Mouse (Mus musculus): ENCODE measurements around the gene Ifna13. TPM values are rescaled to one million over a fixed set of nuclear protein-coding genes. Genes with fewer than 3 reads are reported as not detected.

Ifna13 gene
- not detected in 2 replicates for polyA plus RNA-seq (2012; rRNA removed)

DNA sequence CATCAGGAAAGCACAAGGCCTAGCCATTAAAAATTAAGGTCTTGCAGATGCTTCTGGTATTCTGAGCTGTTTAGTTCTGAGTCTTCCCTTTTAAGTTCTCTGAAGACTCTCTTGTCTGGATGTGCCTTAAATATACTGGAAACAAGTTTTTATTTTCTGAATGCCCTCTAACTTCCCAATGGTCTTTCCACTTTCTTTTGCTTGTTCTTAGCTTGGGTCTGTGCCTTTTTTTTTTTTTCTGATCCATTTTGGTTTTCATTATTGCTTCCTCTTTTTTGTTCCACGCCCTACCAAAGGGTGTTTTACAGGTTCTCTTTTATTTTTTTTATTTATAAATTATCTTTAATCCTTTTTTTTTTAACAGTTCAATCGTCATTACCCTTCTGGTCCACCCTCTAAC lies at the start of gene Ifna13:
Gene Ifna13, minus strand, starts transcription at position 101 of the 400 bp plus-strand sequence.
- no peak for DNase-seq (ENCODE audit: low read depth)

- no peak for DNase-seq (ENCODE audit: low read depth)
These were observed 49.1 kb upstream of the Ifna13 start for GRCm38 (mm10) chr4:88693392-88693791.

GRCm38 (mm10) chr4:88692537-88692936 lies 48.3 kb upstream of the Ifna13 start:
- DNase-seq (ENCODE audit: low read depth) = no peak

- DNase-seq (ENCODE audit: low read depth) = no peak
These were observed 47.0 kb upstream of the Ifna13 start, which contains the start of gene Ifnab for GRCm38 (mm10) chr4:88691259-88691658. TSS of gene Ifnab (minus strand) at chr4:88691359.

DNA sequence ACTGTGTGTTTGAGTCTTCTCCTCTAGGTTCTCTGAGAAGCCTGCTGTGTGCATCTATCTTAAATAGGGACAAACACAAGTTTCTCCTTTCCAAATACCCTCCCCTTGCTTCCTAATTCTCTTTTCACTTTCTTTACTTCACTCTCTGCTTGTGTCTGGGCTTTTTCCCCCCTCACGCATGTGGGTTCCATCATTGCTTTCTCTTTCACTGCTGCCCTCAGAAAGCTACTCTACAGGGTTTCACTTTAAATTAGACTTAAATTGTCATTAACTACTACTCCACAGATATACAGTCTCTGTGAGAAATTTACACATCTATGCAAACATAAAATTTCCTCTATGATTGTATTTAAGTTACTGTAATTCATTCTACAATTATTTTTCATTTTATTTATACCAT lies 39.6 kb upstream of the Ifna13 start, which contains the start of gene Ifna2:
Gene Ifna2, minus strand, starts transcription at position 101 of the 400 bp plus-strand sequence.
- DNase-seq (ENCODE audit: low read depth) = no peak

DNA sequence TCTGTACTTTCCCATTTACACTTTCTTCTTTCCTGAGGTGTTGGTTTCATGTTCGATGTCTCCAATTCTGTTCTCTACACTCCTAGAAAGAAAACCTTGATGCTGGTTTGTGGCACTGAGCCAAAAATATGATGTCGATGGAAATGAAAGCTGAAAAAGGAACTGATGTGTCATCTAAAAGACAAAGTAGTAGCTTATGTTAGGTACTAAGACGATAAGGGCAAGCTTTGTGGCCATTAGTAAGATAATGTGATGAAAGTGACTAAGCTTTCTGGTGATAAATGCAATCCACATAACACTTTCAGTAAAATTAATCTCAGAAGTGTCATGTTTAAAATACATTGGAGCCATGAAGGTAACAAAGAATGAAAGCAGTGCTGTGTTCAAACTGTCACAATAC lies 37.1 kb upstream of the Ifna13 start:
- DNase-seq (ENCODE audit: low read depth) = no peak

DNA sequence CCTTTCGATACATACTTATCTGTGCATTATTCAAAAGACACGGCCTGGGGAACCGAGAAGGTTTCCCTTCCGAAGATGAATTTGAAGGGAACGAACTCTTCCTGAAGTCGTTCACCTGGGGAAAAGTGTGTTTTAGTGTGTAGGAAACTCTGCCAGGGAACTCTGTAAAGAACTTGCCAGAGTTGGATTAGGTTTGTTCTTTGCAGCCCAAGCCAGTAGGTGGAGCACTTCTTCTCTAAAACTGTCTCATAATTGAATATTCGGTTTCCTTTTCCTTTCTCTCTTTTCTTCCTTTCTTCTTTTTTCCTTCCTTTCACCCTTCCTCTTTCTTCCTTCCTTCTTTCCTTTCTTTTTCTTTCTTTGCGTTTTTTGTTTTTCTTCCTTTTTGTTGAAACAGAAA lies 36.1 kb upstream of the Ifna13 start:
- DNase-seq (ENCODE audit: low read depth) = no peak

DNA sequence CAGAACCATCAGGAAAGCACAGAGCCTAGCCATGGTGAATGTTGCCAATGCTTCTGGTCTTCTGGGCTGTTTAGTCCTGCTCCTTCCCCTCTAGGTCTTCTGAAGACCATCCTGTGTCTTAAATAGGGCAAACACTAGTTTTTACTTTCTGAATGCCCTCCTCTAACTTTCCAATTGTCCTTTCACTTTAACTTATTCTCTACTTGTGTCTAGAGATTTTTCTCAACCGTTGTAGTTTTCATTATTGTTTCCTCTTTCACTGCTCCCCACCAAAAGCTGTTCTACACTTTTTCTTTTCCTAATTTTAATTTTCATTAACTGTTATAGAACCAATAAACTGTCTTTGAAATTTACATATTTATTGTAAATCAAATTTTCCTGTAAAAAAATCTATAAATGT lies 32.6 kb upstream of the Ifna13 start, which contains the start of gene Ifna16:
Gene Ifna16, minus strand, starts transcription at position 101 of the 400 bp plus-strand sequence.
- no peak for DNase-seq (ENCODE audit: low read depth)

- DNase-seq (ENCODE audit: low read depth) = no peak
These were observed 11.2 kb upstream of the Ifna13 start for GRCm38 (mm10) chr4:88655461-88655860.

GRCm38 (mm10) chr4:88653644-88654043 lies 9.4 kb upstream of the Ifna13 start:
- no peak for DNase-seq (ENCODE audit: low read depth)

DNA sequence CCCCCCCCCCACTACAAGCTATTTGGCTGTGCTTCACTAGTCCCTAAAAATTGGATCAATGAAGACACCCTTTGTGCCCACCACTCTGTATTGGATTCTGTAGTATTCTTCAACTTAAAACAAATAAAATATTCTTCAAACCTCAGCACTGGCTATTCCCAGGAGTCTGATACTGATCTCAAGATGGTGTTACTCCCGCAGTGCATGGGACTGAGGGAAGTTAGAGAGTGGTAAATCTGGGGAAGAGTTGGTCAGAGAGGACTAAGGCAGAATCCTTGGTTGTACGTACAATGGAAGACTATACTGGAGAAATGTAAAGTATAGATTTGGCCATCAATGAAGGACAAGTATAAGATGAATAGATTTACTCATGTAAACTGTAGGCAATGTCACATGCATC lies 1.7 kb downstream of the Ifna13 start:
- no peak for DNase-seq (ENCODE audit: low read depth)

DNA sequence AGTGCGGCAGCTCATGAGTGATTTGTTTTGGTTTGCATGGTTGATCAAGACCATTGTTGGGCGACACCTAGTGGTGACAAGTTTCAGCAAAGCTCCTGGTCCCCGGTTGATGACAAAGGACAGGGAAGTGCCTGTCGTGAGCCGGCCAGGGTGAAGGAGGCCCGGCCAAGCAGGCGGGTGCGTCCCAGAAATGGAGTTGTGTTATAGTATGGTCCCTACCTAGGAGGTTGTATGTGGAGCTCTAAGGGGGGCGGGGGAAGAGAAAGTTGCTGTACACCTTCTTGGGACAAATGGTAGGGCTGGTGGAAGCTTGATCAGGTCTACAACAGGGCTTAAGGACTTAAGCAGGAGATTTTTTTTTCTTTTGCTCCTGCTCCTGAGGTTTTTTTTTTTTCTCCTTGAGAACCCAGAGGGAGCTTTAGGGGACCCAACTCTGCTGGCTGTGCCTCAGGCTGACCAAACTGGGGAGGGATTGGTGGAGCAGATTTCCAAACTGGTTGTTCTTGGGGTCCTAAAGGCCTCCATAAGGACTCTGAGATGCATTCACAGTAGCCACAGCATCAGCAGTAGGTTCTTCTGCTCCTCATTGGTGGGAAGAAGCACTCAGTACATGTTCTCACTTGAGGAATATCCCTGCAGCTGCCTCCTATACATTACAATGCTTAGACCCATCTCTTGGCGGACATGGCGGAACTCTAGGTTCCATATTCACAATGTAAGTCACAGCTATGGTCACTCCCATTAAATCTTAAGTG lies 3.0 kb downstream of the Ifna13 start:
- DNase-seq (ENCODE audit: low read depth) = peak; percentile 86

GRCm38 (mm10) chr4:88640704-88641076 lies 3.6 kb downstream of the Ifna13 start:
- no peak for DNase-seq (ENCODE audit: low read depth)

GRCm38 (mm10) chr4:88634311-88634710 lies 9.9 kb downstream of the Ifna13 start, which contains the start of gene C87499:
TSS of gene C87499 (minus strand) at chr4:88634411.
- no peak for DNase-seq (ENCODE audit: low read depth)

DNA sequence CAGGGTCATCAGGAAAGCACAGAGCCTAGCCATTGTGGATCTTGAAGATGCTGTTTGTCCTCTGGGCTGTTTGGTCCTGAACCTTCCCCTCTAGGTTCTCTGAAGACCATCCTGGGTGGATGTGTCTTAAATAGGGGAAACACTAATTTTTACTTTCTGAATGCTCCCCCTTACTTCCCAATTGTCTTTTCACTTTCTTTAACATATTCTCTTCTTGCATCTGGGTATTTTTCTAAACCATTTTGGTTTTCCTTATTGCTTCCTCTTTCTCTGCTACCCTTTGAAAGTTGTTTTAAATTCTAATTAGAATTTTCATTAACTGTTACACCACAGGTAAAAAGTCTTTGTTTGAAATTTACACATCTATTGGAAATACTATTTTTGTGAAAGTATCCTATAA lies 41.0 kb downstream of the Ifna13 start, which contains the start of gene Ifna12:
Gene Ifna12, minus strand, starts transcription at position 101 of the 400 bp plus-strand sequence.
- no peak for DNase-seq (ENCODE audit: low read depth)

Other genes starting within 250 kb of the Ifna13 start
- gene Hacd4, start 205.5 kb downstream of the Ifna13 start, polyA plus RNA-seq (2012; rRNA removed) = 5.4 and 8.3 TPM in 2 replicates
- not detected in 2 replicates for gene Ifnb1, start 121.7 kb downstream of the Ifna13 start, polyA plus RNA-seq (2012; rRNA removed)
- gene Ifna15, start 86.2 kb downstream of the Ifna13 start, polyA plus RNA-seq (2012; rRNA removed) = not detected in 2 replicates
- not detected in 2 replicates for gene Ifna14, start 72.7 kb downstream of the Ifna13 start, polyA plus RNA-seq (2012; rRNA removed)
- gene Ifna9, start 52.1 kb downstream of the Ifna13 start, polyA plus RNA-seq (2012; rRNA removed) = not detected in 2 replicates
- not detected in 2 replicates for gene Ifna12, start 41.1 kb downstream of the Ifna13 start, polyA plus RNA-seq (2012; rRNA removed)
- gene C87499, start 10.0 kb downstream of the Ifna13 start, polyA plus RNA-seq (2012; rRNA removed) = not detected in 2 replicates
- gene Ifna16, start 32.5 kb upstream of the Ifna13 start, polyA plus RNA-seq (2012; rRNA removed) = not detected in 2 replicates
- gene Ifna2, start 39.5 kb upstream of the Ifna13 start, polyA plus RNA-seq (2012; rRNA removed) = not detected in 2 replicates
- not detected in 2 replicates for gene Ifnab, start 46.9 kb upstream of the Ifna13 start, polyA plus RNA-seq (2012; rRNA removed)
- 0.84 and 0.86 TPM in 2 replicates for gene Gm26566, start 77.3 kb upstream of the Ifna13 start, polyA plus RNA-seq (2012; rRNA removed)
- gene Klhl9, start 78.0 kb upstream of the Ifna13 start, polyA plus RNA-seq (2012; rRNA removed) = 14.9 and 20.2 TPM in 2 replicates
- 0.35 TPM in 1 of 2 replicates, not detected in the other for gene Gm13271, start 110.4 kb upstream of the Ifna13 start, polyA plus RNA-seq (2012; rRNA removed)
- gene Gm13283, start 115.7 kb upstream of the Ifna13 start, polyA plus RNA-seq (2012; rRNA removed) = not detected in 2 replicates
- not detected in 2 replicates for gene Gm13290, start 129.4 kb upstream of the Ifna13 start, polyA plus RNA-seq (2012; rRNA removed)
- not detected in 2 replicates for gene Gm13289, start 132.5 kb upstream of the Ifna13 start, polyA plus RNA-seq (2012; rRNA removed)
- not detected in 2 replicates for gene Gm13272, start 135.4 kb upstream of the Ifna13 start, polyA plus RNA-seq (2012; rRNA removed)
- 0.07 TPM in 1 of 2 replicates, not detected in the other for gene Ifnz, start 137.7 kb upstream of the Ifna13 start, polyA plus RNA-seq (2012; rRNA removed)
- gene Gm13276, start 141.2 kb upstream of the Ifna13 start, polyA plus RNA-seq (2012; rRNA removed) = not detected in 2 replicates
- gene Gm13277, start 144.2 kb upstream of the Ifna13 start, polyA plus RNA-seq (2012; rRNA removed) = not detected in 2 replicates
- gene Gm13278, start 147.1 kb upstream of the Ifna13 start, polyA plus RNA-seq (2012; rRNA removed) = not detected in 2 replicates
- not detected in 2 replicates for gene Gm13275, start 150.0 kb upstream of the Ifna13 start, polyA plus RNA-seq (2012; rRNA removed)
- not detected in 2 replicates for gene Gm13279, start 152.9 kb upstream of the Ifna13 start, polyA plus RNA-seq (2012; rRNA removed)
- gene Gm13285, start 155.2 kb upstream of the Ifna13 start, polyA plus RNA-seq (2012; rRNA removed) = not detected in 2 replicates
- gene Gm13287, start 158.8 kb upstream of the Ifna13 start, polyA plus RNA-seq (2012; rRNA removed) = not detected in 2 replicates
- gene Gm13288, start 161.1 kb upstream of the Ifna13 start, polyA plus RNA-seq (2012; rRNA removed) = not detected in 2 replicates
- gene Ifna7, start 171.8 kb upstream of the Ifna13 start, polyA plus RNA-seq (2012; rRNA removed) = not detected in 2 replicates
- gene Ifna11, start 175.5 kb upstream of the Ifna13 start, polyA plus RNA-seq (2012; rRNA removed) = not detected in 2 replicates
- not detected in 2 replicates for gene Ifna6, start 183.0 kb upstream of the Ifna13 start, polyA plus RNA-seq (2012; rRNA removed)
- gene Ifna5, start 191.1 kb upstream of the Ifna13 start, polyA plus RNA-seq (2012; rRNA removed) = not detected in 2 replicates
- not detected in 2 replicates for gene Ifna4, start 197.4 kb upstream of the Ifna13 start, polyA plus RNA-seq (2012; rRNA removed)
- not detected in 2 replicates for gene Ifna1, start 205.6 kb upstream of the Ifna13 start, polyA plus RNA-seq (2012; rRNA removed)
- gene Ifne, start 235.7 kb upstream of the Ifna13 start, polyA plus RNA-seq (2012; rRNA removed) = not detected in 2 replicates